Mouse (Mus musculus) Muller cell, postnatal 12 days (primary cell): ENCODE data around the gene Gm16451.
"Not testable (repeated sequence)": the region's sequence is repeated elsewhere in the genome, so short reads cannot be mapped to it uniquely, and the experiment has no call there.

Experiments
- DNase-seq: peaks from one replicate; pipeline ENCODE4 v3.0.0-alpha.2; 2015; ENCODE audit errors: inconsistent ontology term

Gm16451 gene

GRCm38 (mm10) chr7:22118145-22118544 is at the start of gene Gm16451:
Gene Gm16451, minus strand, starts transcription at chr7:22118245.
- DNase-seq: not testable (repeated sequence)

GRCm38 (mm10) chr7:22163935-22164334 is 45.9 kb upstream of the Gm16451 start, which contains the start of gene Vmn1r142:
Gene Vmn1r142, minus strand, starts transcription at chr7:22164035.
- not testable (repeated sequence) for DNase-seq

DNA sequence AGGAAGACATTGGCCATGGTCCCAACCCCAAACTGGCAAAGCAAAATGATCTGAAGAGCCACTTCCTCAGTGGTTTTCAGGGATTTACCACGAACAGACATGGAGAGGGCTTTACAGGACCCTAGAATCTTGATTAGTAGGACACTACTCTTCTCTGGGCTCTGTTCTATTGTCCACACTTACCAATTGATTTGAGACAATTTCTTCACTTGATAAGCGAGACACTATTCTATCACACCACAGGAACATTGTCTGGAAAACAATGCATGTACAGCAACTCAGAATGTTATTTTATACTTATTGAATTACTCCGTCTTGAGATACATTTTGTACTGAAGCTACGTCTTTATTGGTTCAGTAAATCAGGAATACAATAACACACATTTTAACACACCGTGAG is 16.6 kb upstream of the Gm16451 start, which contains the start of gene Gm10666:
TSS of gene Gm10666 (minus strand) at position 101 of the 400 bp plus-strand sequence.
- not testable (repeated sequence) for DNase-seq

- not testable (repeated sequence) for DNase-seq
These were observed 49.3 kb downstream of the Gm16451 start, which contains the start of gene Vmn1r139 for GRCm38 (mm10) chr7:22068757-22069156. Gene Vmn1r139, plus strand, starts transcription at chr7:22069057.
